Mouse (Mus musculus) cerebellum, adult 18-20 months (tissue): ENCODE data around the gene Glrp1.

Experiments used
- DNase-seq, 2 experiments: peaks; one replicate each; pipeline ENCODE4 v3.0.0; 2021

Glrp1 gene

DNA sequence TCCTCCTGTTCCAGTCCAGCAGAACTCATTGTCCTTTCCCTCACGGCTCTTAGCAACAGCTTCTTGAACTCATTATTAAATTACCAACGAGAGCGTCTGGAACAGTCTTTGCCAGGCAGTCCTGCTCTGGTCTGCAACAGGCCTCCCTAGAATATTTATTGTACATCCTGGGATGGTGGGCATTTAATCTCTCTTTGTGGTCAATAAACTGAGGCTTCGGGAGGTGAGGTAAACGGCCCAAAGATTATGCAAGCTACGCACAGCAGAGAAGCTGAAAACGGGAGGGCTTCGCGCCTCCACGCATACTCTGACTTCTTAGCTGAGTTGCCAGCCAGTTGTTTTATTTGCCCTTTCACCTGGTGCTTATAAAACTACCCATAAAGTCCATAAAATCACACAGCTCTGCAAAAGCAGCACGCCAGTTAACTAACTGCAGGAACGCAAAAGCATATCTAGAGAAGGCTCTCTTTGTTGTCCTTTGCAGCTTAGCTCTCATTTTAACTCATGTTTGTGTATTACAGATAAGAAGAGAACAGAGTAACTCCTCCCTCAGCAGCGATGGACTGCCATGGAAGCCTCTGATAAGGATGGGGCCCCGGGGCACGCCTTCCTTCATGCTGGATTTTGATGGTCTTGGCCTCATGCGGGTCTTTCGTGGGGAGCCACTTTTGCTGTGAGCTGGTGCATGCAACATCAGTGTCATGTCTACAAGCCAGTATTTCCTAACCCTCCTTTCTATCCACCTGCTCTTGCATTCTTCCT is 18.1 kb downstream of the Glrp1 start:
- no peak for DNase-seq

DNA sequence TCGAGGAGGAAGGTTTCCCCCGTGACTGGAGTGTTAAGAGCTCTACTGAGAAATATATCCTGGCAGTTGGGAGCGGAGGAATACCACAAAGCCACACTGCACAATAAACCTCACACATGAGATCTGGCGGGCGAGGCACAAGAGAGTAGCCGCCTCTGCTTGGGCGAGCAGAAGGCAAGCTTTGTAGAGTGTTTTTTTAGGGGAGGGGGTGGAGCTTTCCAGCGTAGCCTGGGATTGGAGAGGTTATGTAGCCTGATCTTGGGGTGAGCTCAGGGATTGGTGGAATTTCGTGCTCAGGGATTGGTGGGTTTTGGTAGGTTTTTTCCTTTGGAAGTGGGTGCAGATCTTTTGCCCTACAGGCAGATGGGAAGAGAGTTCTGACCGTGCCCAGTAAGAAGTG is 19.7 kb downstream of the Glrp1 start:
- DNase-seq: no peak

DNA sequence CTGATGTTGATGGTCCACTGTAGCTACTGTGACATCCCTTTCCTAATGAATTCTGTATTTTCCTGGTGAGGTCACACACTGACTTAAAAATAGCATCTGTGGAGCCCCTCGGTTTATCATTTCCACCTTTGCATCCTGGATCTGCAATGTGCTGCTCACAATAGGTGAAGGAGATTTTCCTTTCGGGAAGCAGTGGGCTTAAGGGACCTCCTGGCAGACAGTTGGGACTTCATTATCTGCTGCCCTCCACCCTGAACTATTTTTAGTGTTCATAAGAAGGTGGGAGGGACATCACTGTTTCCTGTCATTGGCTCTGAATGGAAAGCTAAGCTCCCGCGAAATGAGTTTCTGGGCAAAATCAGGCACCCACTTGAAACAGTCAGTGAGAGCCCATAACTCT is 20.9 kb downstream of the Glrp1 start:
- DNase-seq: no peak

DNA sequence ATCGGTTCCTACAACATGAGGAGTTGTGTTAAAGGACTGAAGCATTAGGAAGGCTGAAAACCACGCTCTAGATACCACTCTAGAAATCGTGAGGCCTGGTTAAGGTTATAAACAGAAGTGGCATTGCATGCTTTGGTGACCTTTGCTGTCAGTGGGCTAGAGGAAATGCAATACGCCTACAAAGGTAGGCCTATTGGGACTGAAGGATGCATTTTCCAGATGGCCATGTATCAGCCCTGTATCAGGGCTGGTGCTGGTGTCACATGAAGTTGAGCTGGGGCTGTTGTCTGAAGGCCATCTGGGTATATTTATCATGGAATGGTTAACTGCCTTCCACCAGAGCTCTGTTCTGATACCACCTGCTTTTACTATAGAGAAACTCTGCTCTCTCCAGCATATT is 23.5 kb downstream of the Glrp1 start:
- DNase-seq: no peak

DNA sequence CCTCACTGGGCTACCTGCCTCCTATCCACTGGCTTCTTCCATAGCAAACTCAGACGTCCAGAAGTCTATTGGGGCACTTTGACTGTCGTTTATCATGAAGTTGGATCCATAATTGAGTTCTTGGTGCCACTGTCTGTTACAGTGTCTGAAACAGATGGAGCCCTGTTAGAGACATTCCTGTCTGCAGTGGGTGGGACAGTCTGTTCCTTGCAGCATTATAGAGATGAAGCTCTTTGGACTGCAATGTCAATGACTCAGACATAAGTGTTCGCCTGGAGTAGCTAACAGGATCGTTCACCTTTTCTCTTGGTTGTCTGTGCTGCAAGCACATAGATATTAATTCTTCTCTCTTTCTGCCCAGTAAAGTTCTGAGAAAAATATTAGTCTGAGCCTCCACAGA is 25.8 kb downstream of the Glrp1 start:
- no peak for DNase-seq

DNA sequence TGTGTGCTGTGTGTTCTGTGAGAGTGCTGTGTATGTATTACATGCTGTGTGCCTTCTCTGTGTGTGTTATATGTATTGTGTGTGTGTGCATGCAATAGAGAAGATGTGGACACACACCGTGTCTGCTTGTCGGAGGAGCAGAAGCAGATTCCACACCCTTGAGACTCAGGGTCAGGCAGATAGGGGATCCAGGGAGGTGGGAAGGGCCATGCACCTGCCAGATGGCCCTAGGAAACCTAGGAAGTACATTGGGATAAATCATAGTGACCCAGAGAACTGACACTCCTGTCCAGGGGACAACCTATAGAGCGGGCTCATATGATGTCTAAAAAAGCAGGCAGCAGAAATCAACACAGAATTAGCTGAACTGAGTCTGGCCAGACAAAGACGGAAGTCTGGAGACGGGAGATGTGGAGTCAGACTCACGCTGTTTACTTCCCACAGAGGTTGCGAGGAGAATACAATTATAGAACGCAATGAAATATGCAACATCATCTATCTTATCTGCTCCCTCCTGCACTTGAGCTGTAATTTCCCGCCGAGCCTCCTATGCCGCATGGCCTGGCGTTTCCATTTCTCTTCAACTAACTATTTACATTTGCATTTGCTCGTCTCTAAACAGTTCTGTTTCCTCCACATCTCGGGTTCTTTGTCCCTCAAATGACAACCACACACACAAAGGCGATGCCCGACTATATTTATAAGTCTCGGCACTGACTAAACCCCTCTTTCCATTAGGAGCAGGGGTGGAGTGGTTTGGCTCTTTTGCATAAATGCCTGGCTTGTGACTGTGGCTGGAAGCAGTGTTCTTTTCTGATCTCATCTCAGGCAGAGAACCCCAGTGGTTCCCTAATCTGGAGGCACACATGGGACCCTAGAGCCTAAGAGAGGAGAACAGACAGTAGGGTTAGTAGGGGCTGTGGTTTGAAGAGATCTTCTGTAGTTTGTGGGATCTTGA is 27.4 kb downstream of the Glrp1 start:
- DNase-seq: no peak

DNA sequence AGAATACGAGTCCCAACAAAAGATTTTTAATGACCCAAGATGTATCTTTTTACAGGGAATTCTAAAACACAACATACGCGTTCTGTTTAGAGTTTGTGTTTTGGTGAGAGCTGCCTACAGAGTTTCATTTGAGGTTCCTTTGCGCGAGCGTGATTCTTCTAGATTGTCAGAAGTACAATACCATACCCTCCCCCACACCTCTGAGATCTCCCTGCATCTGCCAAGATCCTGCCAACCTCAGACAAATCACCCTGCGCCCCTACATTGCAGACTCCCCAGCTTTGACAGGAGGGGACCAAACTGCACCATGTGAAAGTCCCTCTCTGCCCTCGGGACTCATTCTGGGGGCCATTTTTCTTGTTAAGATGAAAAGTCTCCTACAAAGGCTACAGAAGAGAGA is 29.3 kb downstream of the Glrp1 start:
- no peak for DNase-seq

DNA sequence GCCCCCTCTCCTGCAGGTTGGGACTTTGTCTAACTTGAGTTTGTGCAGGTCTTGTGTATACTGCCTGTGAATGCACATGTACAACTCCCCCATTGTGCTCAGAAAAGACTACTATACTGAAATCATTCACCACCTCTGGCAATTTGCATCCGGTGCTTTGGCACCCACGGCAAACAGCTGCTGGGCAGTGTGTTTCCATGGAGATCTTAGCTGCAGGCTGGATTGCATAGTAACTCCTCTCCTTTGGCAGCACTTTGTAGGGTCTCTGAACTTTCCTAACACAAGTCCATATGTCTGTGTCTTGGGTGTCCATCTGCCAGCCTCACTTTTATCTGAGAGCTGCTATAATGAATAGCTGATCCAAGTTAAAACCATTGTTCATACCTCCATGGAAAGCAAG is 31.7 kb downstream of the Glrp1 start:
- DNase-seq: no peak

DNA sequence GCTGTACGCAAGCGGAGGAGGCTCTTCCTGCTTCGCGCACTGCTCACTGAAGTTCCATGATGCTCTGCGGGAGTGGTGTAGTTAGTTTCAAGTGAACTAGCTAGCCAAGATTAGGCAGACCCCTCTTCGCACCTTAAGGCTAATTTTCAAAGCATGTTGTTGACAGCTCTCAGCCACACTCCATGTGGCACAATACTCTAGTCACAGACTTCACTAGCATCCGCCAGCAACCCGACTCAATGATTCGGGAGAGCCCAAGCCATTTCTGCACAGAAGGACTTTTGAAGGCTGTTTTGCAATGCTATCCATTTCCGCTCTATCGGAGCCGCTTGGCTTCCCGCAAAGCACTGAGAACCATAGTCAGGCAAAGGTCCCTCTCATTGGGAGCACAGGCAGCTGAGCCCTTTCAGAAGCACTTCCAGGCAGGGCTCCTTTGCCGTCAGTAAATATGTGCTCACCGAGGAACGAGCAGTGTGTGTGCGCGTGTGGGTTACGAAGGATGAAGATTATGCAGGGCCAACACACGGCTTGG is 33.2 kb downstream of the Glrp1 start:
- no peak for DNase-seq

DNA sequence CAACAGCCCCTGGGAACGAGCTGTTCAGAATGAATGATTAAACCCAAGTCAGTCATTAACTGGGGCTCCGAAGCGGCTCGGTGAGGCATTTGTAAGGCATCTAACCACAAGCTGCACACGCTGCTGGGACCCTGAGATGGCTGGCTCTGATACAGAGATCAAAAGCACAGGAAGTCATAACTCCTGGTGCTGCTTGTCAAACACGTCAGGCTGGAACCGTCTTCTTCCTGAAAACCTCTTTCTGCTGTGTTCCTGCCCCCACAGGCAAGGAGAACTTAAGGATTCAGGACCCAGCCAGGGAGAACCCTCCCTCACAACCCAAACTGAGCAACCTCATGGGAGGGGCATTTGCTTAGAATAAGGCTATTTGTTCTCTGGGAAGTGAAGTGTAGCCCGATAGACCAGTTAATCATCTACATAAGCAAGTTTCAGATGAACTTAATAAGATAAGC is 34.3 kb downstream of the Glrp1 start:
- DNase-seq: no peak

DNA sequence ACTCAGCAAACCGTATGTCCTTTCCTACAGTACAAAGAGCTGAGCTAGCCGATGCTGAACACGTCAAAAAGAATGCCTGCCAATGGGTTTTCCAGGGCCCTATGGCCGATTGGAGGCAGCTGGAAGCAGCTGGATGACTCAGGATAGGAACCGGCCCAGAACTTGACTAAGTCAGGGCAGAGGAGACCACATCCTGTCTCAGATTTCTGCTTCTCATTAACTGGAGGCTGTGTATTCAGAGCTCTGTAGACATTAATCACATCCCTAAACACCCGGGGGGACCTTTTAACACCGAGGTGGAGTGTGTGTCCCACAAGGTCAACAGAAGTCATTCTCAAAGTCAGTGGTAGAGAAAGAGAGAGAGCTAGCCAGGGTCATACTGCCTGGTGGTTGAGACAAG is 35.3 kb downstream of the Glrp1 start:
- no peak for DNase-seq

DNA sequence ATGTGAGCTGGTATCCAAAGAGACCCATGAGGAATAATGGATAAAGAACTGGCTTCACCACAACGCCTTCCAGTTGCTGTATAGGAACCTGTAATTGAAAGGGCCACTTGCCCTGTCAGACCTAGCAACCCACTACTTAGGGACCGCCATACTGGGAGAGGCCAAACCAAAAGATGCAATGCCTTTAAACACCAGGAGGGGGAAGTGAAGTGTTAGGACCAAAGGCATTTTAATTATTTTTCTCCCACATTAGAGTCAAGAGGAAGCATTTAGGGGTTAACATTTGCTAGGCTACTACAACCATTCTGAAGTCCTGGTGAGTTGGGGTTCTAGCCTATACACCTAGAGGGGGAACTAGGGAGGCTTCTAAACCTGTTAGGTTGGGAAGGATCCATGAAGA is 36.0 kb downstream of the Glrp1 start:
- no peak for DNase-seq

DNA sequence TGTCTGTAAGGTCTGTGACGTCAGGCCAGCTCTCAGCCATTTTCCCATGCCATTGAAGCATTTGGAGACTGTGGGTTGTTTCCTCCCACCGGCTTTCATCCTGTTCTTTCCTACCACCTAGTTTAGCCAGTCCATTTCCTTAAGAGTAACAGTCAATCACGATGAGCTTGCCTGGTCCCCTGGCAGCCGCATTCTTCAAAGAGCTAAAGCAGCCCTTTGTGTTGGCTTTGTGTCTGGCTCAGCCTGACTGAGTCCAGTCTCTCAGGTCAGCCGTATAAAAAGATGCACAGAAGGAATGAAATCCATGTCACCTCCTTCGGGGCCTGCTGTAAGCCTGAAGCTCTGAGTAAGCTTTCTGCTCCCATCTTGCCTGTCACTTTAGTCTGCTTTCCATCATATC is 37.6 kb downstream of the Glrp1 start:
- DNase-seq: no peak

DNA sequence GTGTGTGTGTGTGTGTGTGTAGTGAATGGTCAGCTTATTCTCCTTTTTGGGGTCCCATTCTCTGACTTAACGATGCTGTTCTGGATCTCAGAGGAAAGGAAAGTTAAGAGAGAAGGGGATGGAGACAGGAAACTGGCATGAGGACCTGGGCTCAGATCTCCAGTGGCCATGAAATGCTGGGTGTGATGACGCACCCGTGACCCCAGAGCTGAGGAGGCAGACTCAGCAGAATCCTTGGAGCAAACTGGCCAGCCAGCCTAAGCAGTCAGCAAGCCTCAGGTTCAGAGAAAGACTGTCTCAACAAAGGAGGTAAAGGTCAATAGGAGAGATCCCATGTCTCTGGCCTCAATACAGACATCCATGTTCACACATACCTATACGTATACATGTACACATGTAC is 40.1 kb downstream of the Glrp1 start:
- no peak for DNase-seq

DNA sequence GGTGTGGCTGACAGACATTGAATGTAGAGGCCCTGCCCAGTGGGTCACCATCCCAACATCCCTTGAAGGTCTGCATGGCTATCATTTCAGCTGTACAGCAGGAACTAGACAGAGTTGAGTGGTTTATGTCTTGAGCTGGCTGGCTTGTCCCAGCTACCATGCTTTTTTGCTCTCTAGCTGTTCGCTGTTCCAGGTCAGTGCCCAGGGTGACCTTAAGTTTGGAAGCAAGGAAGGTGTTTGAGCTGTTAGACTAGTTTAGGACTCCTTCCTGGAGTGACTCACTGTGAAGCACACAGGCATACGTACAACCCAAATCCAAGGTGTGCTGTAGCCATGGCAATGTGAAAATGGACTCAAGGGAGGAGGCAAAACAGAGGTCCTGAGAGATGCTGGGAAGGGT is 41.5 kb downstream of the Glrp1 start:
- DNase-seq: no peak

DNA sequence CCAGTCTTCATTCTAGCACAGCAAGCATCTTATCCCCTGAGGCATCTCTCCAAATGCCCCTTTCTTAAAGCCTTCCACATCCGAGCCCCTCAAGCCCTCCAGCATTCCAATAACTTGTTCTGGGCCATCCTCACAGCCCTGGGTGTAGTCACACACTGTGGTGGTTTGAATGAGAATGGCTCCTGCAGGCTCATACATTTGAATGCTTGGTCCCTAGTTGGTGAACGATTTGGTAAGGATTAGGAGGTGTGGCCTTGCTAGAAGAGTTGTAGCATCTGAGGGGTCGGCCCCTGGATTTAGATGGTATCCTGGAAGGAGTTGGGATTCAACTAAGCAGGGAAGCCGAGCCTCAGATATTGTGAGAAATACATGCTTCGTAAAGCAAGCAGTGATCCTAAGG is 42.0 kb downstream of the Glrp1 start:
- DNase-seq: no peak

DNA sequence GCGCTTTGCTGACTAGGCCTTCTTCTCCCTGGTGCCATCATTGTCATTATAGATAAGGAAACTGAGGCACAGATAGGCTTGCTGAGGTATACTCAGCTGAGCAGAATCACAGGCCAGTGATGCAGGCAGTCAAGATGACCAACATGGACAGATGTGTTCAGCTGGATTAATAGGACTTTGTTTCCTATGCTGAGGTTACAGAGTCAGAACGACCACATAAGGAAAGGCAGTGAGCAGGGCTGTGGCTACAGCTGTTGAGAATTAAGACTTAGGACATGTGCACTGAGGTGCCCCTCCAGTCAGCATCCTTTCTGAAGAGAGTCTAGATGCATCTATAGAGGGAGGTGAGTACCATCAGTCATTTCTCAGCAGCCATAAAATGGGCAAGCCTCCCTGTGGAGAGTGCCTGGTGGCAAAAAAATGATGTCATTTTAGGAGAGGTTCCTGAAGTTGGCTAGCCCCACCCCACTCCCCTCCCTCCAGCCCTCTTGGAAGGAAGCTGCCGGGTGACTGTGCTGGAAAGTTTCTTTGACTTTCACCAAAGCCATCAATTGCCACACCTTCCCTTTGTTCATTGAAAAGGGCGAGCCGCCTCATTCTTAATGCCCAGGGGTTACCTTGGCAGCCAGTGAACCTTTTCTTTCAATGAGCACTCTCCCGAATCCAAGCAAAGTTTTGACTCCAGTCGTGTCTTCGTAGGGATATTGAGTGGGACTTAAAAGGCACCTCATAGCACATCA is 43.4 kb downstream of the Glrp1 start:
- no peak for DNase-seq

DNA sequence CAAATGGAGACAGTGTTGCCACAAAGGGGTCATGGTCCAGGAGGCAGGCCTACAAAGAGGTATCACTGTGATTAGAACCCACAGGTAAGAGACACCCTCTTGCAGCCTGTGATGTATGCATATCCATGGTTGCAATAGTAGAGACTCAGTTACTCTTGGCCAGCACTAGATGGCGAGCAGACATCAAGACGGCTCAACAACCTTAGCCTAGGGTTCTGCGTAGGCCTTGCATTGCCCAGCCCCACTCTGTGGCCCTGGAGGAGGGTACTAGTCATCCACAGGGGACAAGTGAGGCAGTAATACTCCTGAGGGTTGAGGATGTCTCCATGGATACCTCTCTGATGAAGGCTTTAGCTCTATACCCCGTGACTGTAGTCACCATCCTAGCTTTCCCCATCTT is 44.1 kb downstream of the Glrp1 start:
- DNase-seq: no peak

DNA sequence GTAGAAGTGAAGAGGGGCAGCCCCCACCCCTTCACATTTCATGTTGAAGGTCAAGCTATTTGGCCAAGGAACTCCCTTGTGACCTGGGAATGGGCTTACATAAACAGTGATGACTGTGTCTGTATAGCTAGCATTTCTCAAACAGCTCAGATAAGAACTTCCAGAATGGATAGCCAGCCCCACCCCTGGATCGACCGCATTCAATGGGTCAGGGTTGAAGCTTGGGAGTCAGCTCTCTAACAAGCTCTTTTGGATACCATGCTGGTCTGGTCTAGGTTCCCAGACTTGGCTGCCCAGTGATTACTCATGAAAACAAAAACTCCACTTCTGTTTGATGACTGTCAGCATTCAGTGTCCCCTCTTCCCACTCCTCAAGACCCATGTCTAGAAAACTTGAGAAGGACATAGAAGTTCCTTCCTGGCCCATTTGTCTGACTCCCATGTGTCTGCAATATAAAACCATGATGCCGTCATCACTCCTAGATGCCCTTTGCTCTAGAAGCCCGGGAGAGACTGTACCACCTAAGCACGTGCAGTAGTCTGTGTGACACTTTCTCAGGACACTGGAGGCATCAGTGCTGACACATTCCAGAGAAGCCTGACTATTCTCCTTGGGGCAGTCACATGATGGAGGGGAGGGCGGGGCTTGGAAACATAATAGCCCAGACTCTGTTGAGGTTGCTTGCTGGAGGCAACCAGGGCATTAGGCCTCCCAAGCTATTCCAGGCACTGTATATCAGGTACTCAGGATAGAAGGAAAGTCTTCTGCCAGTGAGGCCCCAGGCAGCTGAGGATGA is 45.6 kb downstream of the Glrp1 start:
- DNase-seq: no peak

DNA sequence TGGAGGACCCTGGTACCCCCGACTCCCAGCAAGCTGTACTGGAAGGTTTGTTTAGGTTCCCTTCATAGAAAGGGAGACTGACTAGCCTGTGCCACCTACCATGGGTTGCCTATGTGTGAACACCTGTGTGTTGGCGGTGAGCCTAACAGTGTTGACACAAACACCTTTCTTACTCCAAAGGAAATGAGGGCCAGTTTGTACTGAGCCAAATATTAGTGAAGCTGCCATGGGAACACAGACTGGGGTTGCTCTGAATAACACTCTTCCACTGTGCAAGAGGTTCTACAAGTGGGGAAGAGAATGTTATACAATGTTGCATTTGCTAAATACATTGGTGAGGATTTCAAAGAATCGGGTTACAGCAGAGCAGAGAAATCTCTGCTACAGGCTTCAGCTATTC is 46.6 kb downstream of the Glrp1 start:
- no peak for DNase-seq

DNA sequence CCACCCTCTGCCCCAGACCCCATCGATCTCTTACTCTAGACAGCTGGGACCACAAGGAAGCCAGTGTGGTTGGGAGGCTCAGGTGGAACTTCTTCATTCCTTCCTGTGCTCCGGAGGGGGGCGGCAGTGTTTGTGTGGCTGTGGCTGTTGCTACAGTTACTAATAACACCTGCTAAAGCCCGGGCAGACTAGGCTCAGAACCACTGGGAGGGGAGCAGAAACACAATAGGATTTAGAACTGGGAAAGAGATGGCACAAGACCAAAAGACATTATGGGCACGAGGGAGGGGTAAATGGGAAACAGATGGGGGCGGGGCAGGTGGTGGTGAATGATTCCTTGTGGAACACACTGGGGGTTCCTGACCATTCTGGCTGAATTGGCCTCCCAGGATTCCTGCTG is 47.4 kb downstream of the Glrp1 start:
- no peak for DNase-seq

DNA sequence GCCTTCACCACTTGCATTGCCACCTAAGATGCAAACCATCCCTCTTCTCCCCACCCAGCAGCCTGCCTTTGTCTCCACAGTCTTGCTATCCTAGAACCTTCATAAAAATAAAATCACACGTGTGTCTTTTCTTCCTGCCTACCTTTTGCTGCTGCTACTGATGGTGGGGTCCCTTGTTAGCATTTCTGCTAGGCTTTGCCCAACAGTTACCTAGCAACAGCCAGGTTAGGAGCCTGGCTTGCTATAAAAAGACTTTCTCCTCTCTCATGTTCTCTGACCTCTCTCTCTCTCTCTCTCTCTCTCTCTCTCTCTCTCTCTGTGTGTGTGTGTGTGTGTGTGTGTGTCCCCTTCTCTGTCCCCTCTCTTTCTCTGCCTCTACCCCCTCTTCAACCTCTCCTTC is 48.8 kb downstream of the Glrp1 start:
- no peak for DNase-seq
